Mouse (Mus musculus): ENCODE results near the gene Ccdc144b. TPM values are rescaled to one million over a fixed set of nuclear protein-coding genes. Genes with fewer than 3 reads are reported as not detected.

The Ccdc144b gene
- total RNA-seq (2023; ENCODE audit: inconsistent age): not detected in 4 replicates

DNA sequence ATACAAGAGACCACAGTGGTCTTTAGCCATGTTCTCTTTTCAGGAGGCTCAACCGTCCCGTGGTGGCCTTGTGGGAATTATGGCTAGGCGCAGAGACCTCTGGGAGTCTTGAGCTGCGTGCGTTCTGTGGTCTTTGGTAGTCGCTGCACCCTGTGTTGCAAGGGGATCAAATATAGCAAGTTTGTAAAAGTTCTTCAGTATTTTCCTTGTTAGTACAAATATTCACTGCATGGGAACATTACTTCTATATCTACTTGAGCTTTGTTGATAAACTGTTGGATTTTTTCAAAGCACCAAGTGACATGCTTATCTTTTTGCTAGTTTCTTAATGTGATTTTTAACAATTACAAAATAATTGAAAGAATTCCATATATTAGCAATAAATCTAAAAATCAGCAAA, at the start of gene Ccdc144b:
Gene Ccdc144b, minus strand, starts transcription at position 101 of the 400 bp plus-strand sequence.

DNA sequence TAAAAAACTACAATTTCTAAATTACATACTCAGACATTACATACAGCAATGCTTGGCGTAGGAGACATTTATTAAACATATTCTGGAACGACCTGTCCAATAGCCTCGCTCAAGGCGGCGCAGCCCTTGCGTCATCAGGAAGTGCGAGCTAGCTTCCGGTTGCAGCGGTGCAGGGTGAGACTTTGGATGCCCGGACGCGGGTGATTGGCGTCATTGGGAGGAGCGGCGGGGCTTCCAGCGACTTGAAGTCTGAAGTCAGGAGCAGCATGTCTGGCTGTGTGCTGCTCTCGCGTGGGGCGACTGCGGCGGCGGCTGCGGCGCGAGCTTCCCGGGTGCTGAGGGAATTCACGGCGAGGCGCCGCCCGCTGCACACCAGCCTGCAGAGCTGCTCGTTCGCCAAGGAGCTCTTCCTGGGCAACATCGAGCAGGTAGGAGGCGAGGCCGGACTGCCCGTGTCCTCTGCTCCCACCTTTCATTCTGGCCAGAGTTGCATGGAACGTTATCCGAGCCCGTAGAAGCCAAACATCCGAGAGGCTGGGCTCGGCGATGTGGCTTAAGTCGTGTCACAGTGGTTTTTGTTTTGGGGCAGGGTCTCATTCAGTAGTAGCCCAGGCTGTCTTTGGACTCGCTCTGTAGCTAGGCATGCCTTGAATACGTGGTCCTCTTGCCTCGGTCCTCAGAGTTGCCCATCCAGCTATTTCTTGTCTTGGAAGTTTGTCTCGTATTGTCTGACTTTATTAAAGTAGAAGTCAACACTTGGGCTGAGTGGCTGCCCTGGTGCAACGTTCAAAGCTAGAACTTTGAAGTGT, 12.7 kb upstream of the Ccdc144b start, which contains the start of gene Acad9:
Gene Acad9, plus strand, starts transcription at position 137 of the 809 bp plus-strand sequence.

DNA sequence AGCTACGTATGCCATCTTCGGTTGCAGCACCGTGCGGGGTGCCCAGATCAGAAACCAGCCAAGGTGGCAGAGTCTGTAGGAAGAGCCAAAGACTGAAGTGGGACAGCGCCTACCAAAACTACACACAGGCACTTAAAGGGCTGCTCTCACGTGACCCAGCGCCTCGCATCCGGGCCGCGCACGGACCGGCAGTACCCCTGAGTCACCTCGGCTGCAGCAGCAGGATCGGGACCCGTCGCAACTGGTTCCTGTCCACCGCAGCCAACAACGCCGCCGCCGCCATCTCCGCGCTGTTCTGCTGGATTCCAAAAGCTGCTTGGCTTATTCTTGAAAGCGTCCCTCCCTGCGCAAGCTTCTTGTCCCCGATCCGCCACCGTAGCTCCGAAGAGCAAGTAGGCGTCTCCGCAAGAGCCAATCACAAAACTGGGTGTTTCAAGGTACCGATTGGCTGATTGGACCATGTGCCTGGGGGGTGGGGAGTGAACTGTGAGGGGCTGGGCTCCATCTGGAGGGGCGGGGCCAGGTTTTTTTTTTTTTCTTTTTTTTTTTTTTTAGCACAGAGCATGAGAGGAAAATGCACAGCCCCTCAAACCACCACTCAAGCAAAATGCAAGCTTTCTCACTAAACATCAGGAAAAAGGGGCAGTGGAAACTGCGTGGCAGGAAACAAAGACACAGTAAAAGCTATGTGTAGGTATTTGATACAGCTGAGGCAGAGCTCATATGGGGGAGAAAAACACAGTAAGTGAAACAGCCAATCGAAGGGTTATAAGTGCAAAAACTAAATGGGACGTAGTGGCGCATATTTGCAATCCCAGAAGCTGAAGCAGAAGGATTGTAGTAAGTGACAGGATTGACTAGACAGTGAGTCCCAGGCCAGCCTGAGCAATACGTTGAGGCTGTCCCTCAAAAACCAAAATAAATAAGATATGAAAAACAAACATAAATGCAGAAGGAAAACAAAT, 52.8 kb downstream of the Ccdc144b start, which contains the start of gene Mccc1:
Gene Mccc1, minus strand, starts transcription at position 404 of the 965 bp plus-strand sequence.

Other genes with a start within 250 kb of the Ccdc144b start
- gene Dcun1d1, start 116.1 kb downstream of the Ccdc144b start, total RNA-seq (2023; ENCODE audit: inconsistent age): 72.6 to 99.9 TPM (median 75.9 TPM) in 4 replicates
- gene Mccc1, start 52.9 kb downstream of the Ccdc144b start, total RNA-seq (2023; ENCODE audit: inconsistent age): 32.4 to 36.7 TPM (median 34.7 TPM) in 4 replicates
- gene Acad9, start 12.4 kb upstream of the Ccdc144b start, total RNA-seq (2023; ENCODE audit: inconsistent age): 41.1 to 50.3 TPM (median 44.5 TPM) in 4 replicates
- gene D3Ertd254e, start 97.5 kb upstream of the Ccdc144b start, total RNA-seq (2023; ENCODE audit: inconsistent age): 3.1 to 4.5 TPM (median 3.8 TPM) in 4 replicates
- gene Qrfpr, start 168.8 kb upstream of the Ccdc144b start, total RNA-seq (2023; ENCODE audit: inconsistent age): not detected in 4 replicates

All from B cell, adult (primary cell).